Mouse (Mus musculus) thymus, adult 2 months (tissue): Measurements from ENCODE around the gene Ift80. TPM values are rescaled to one million over a fixed set of nuclear protein-coding genes. Genes with fewer than 3 reads are reported as not detected.

ENCODE experiments used
- DNase-seq: peaks from one replicate; pipeline ENCODE4 v3.0.0; 2021
- H3K27ac ChIP-seq: fragments of 200-500 bp; 2 replicates; pipeline ENCODE4 v1.5.1; 2012; ENCODE audit warnings: low read length, control low read depth; ENCODE audit not compliant: control insufficient read depth, insufficient read depth
- H3K27me3 ChIP-seq: fragments of 200-500 bp; 2 replicates; pipeline ENCODE4 v1.6.1; 2012; ENCODE audit warnings: mild to moderate bottlenecking, low read length, moderate library complexity, mixed read lengths; ENCODE audit not compliant: control insufficient read depth, insufficient read depth
- H3K36me3 ChIP-seq: fragments of 200-500 bp; 2 replicates; pipeline ENCODE4 v1.6.1; 2012; ENCODE audit warnings: mild to moderate bottlenecking, low read length, moderate library complexity; ENCODE audit not compliant: control insufficient read depth, insufficient read depth
- H3K4me1 ChIP-seq: fragments of 200-500 bp; replicated peaks from 2 replicates; pipeline ENCODE4 v1.6.1; 2012; ENCODE audit warnings: low read length; ENCODE audit not compliant: control insufficient read depth, insufficient read depth
- H3K4me3 ChIP-seq: fragments of 200-500 bp; 2 replicates; pipeline ENCODE4 v1.5.1; 2012; ENCODE audit warnings: mild to moderate bottlenecking, low read length, control low read depth, moderate library complexity; ENCODE audit not compliant: control insufficient read depth, insufficient read depth
- CTCF ChIP-seq: fragments of 200-500 bp; IDR thresholded peaks from 2 replicates; pipeline ENCODE4 v1.5.1; 2012; ENCODE audit warnings: mild to moderate bottlenecking, control low read depth, low read length, moderate library complexity, borderline replicate concordance; ENCODE audit not compliant: control insufficient read depth, poor library complexity, insufficient read depth; ENCODE audit errors: extremely low read depth
- POLR2A ChIP-seq: fragments of 200-500 bp; IDR thresholded peaks from 2 replicates; pipeline ENCODE4 v1.6.1; 2012; ENCODE audit warnings: mild to moderate bottlenecking, low read length, control low read depth, moderate library complexity; ENCODE audit not compliant: control insufficient read depth, poor library complexity, insufficient read depth; ENCODE audit errors: extremely low read depth
- WGBS: fragments of 180-500 bp; shearing (Covaris S2); methylation state at CpG from one replicate; pipeline ENCODE4 v1.1.7; 2018; 5-methylcytosine and 5-hydroxymethylcytosine counted together
- polyA plus RNA-seq: library from polyadenylated mRNA; depleted of rRNA; stranded (reverse); fragments of >200 nt; gene quantifications from 2 replicates; pipeline ENCODE4 v1.2.3, GENCODE M21; 2012

The Ift80 gene
- polyA plus RNA-seq, 1 experiment: 21.3 TPM

DNA sequence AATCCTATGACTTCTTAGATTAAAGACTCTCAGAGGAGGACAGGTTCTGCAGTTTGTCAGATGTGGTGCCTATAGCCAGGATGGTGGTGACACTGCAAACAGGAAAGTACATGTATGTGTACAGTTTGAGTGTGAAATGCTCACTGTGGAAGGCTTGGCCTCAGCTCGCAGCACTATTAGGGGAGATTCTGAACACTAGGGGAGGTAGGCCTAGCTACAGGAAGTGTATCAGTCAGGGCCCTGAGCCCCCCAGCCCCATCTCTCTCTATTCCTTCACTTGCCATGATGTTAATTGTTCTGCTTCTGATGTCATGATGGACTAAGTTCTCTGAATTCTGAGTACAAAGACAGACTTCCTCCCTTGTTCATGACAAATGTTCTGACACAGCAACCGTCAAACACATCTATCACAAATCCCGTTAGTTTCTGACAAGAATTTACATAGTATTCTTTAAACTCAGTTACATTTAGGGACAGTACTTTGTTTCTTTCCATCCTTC lies 35.2 kb downstream of the Ift80 start:
- 40% methylated on average over 3 of the region's 3 CpGs for WGBS

DNA sequence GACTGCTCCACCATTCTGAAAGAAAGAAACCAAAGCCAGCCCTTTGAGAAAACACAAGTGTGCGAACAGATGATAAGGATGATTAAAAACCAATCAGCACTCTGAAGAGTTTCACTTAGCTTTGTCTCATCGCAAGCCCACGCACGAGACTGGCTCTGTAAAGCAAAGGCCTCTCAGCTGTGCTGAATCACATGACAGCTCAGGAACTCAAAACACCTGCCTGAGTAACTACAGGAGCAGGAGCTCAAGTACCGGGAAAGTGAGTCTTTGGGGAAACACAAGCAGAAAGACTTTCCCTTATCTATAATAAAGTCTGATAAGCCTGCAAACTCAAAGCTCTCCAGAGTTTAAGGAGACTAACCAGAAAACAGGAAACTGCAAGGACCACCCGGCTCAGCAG lies 37.0 kb downstream of the Ift80 start:
- no peak for TF ChIP-seq POLR2A
- no peak for TF ChIP-seq CTCF
- 5% methylated on average over 6 of the region's 6 CpGs for WGBS
- DNase-seq: peak; percentile 56
- Histone ChIP-seq H3K36me3 (peaks cover 24% of the 10 kb centered on the region), H3K4me1 (peaks cover 35% of the 10 kb centered on the region), H3K27ac (peak overlapping the region; percentile 75), H3K4me3 (no peak overlapping the region), H3K27me3 (no peaks in the 10 kb centered on the region)

More for the DNA sequence above, 35.2 kb downstream of the Ift80 start:
- Histone ChIP-seq H3K27me3 (no peaks in the 10 kb centered on the region), H3K36me3 (peaks cover 19% of the 10 kb centered on the region), H3K27ac (peak overlapping the region; percentile 80), H3K4me1 (peaks cover 41% of the 10 kb centered on the region), H3K4me3 (no peak overlapping the region)
- no peak for DNase-seq
- TF ChIP-seq CTCF: no peak
- no peak for TF ChIP-seq POLR2A

DNA sequence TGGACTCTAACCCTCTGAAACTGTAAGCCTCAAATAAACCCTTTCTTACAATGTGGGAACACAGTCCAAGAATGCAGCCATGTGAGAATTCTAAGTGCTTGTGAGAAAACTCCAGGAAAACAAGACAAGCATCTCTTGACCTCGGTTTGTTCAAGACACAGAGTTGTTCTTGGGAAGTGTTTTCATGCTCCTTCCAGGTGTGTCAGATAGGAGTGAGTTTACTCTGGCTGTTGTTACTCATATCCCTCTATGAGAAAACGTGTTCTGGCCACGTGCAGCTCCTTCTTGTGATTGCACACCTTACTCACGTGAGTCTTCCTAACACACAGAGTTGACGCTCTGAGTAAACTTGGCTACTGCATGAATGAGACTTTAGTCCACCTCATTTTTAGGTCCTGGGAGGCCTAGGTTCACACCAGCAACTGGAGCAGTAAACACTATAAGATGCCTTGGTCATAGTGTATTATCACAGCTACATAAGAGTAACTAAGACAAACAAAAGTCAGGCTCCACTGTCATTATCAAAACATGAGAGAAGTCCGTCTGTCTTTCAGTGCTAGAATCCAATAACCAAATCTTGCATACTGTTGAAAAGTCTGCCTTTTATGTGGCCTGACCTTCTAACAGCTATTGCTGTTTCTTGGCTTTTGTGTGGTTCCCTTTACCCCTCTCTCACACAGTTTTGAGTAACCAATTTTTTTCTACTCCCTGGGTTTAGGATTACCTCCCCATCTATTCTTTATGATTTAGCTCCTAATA lies 37.7 kb downstream of the Ift80 start:
- TF ChIP-seq POLR2A (no peak), CTCF (no peak)
- Histone ChIP-seq H3K36me3 (peaks cover 30% of the 10 kb centered on the region), H3K4me3 (no peak overlapping the region), H3K27me3 (no peaks in the 10 kb centered on the region), H3K4me1 (peaks cover 28% of the 10 kb centered on the region), H3K27ac (peak overlapping the region; percentile 56; the same call in 1 of the 2 replicates)
- 74% methylated on average over 6 of the region's 6 CpGs for WGBS
- DNase-seq: no peak

DNA sequence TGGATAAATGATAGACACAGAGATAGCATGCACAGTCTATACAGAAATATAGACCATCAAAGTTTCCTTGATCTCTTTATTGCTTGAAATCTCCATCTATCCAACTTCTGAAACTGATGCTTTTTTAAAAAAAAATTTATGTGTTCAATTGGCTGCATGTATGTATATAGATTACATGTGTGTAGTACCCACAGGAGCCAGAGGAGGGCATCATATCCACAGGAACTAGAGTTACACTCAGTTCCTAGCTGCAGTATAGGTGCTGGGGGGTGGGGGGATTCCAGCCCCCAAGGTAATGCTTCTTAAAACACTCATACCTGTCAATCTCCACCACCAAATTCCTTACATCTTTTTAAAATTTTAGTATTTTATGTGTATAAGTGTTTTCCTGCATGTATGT lies 39.7 kb downstream of the Ift80 start:
- TF ChIP-seq POLR2A (no peak), CTCF (no peak)
- H3K36me3 ChIP-seq: peaks cover 30% of the 10 kb centered on the region
- H3K27me3 ChIP-seq: no peaks in the 10 kb centered on the region
- no peak overlapping the region for H3K27ac ChIP-seq
- no peak overlapping the region for H3K4me3 ChIP-seq
- peaks cover 22% of the 10 kb centered on the region for H3K4me1 ChIP-seq
- DNase-seq: peak; percentile 77

DNA sequence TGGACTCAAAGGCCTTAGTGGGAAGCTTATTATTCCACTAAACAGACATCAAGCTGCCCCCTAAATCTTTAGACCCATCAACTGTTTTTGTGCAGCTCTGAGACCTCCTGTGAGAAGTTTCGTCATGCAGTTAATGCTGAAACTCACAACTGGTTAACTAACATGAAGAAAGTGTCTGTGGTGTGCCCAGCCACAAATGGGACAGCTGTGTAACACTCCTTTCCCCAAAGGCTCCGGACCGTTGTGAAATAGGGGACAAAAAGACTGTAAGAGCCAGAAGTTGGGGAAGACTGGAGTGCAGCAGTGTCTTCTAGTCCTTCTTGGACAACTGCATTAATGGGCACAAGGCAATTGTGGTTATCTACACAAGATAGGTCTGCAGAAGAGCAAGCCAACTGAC lies 47.0 kb downstream of the Ift80 start:
- no peak for DNase-seq
- no peak overlapping the region for H3K27ac ChIP-seq
- WGBS: 46% methylated on average over 3 of the region's 3 CpGs
- peaks cover 12% of the 10 kb centered on the region for H3K4me1 ChIP-seq
- no peak overlapping the region for H3K4me3 ChIP-seq
- no peak for TF ChIP-seq POLR2A
- TF ChIP-seq CTCF: no peak
- no peaks in the 10 kb centered on the region for H3K27me3 ChIP-seq
- peaks cover 6% of the 10 kb centered on the region for H3K36me3 ChIP-seq

DNA sequence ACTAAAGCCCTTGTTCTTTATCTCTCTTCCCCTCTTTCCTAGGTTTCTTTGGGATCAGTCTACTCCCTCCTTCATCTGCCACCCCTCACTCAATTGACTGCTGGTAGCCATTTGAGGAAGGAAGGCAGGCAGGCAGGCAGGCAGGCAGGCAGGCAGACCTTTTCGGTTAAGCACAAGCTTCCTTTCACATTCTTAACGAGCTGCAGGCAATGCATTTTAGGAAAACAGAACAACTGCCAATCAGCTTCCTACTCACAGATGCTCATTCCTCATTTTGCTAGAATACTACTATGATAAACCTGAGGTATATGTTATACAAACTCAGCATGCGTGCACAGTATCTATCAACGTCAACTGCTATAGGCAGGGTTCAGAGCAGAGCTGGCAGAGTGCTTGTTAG lies 47.9 kb downstream of the Ift80 start:
- no peak for DNase-seq
- 34% methylated on average over 4 of the region's 4 CpGs for WGBS
- no peak overlapping the region for H3K4me3 ChIP-seq
- H3K27me3 ChIP-seq: no peaks in the 10 kb centered on the region
- peak overlapping the region; percentile 57 for H3K27ac ChIP-seq
- H3K36me3 ChIP-seq: no peaks in the 10 kb centered on the region; the same call in 1 of the 2 replicates
- peaks cover 12% of the 10 kb centered on the region for H3K4me1 ChIP-seq
- TF ChIP-seq CTCF: no peak
- TF ChIP-seq POLR2A: no peak

DNA sequence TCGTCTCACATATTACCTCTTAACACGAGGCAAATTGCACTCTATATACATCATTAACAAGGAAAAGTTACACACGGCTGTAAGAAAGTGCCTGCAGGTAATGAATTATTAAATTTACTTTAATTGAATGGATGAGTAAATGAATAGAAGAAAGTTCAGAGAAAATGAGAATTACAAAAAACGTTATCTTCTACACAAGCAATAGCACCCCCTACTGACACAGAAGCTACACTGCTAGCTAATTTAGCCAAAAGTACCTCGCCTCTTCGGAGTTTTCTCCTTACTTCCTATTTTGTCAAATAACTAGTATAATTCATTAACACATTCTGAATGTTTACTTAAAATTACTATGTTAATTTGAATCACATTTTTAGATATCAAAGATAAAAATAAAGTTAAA lies 49.9 kb downstream of the Ift80 start:
- Histone ChIP-seq H3K36me3 (peaks cover 7% of the 10 kb centered on the region), H3K4me3 (no peak overlapping the region), H3K27me3 (no peaks in the 10 kb centered on the region), H3K4me1 (peaks cover 9% of the 10 kb centered on the region), H3K27ac (no peak overlapping the region)
- 53% methylated on average over 6 of the region's 6 CpGs for WGBS
- TF ChIP-seq CTCF (no peak), POLR2A (no peak)
- no peak for DNase-seq
